Mouse (Mus musculus): ENCODE results near the gene Pigo. TPM values are rescaled to one million over a fixed set of nuclear protein-coding genes. Genes with fewer than 3 reads are reported as not detected.

The Pigo gene
- total RNA-seq, 2 experiments from 2014 or later: 21.8 to 25.1 TPM

- DNase-seq (ENCODE audit: low spot score): peak; percentile 31
- intact Hi-C loops (cut with DNase I): no loop called here
Observed at GRCm38 (mm10) chr4:43038567-43039495, 13.2 kb upstream of the Pigo start.

GRCm38 (mm10) chr4:43037860-43038566, 12.4 kb upstream of the Pigo start:
- DNase-seq (ENCODE audit: low spot score): no peak
- intact Hi-C loops (cut with DNase I): no loop called here

- intact Hi-C loops (cut with DNase I): no loop called here
- DNase-seq (ENCODE audit: low spot score): no peak
Observed at GRCm38 (mm10) chr4:43036356-43036755, 10.7 kb upstream of the Pigo start.

GRCm38 (mm10) chr4:43035851-43036250, 10.2 kb upstream of the Pigo start:
- no peak for DNase-seq (ENCODE audit: low spot score)
- intact Hi-C loops (cut with DNase I): no loop called here

GRCm38 (mm10) chr4:43033481-43033880, 7.9 kb upstream of the Pigo start:
- no peak for DNase-seq (ENCODE audit: low spot score)
- intact Hi-C loops (cut with DNase I): no loop called here

GRCm38 (mm10) chr4:43032501-43032900, 6.9 kb upstream of the Pigo start:
- intact Hi-C loops (cut with DNase I): no loop called here

GRCm38 (mm10) chr4:43031237-43031995, 5.8 kb upstream of the Pigo start, which contains the start of gene Stoml2:
TSS of gene Stoml2 (minus strand) at chr4:43031710.
- intact Hi-C loops (cut with DNase I): no loop called here
- DNase-seq (ENCODE audit: low spot score): peak; percentile 82

More at GRCm38 (mm10) chr4:43032501-43032900, 6.9 kb upstream of the Pigo start:
- DNase-seq (ENCODE audit: low spot score): no peak

- no peak for DNase-seq (ENCODE audit: low spot score)
- intact Hi-C loops (cut with DNase I): no loop called here
Observed at GRCm38 (mm10) chr4:43030780-43031230, 5.2 kb upstream of the Pigo start.

GRCm38 (mm10) chr4:43030352-43030751, 4.7 kb upstream of the Pigo start:
- intact Hi-C loops (cut with DNase I): no loop called here
- DNase-seq (ENCODE audit: low spot score): no peak

- intact Hi-C loops (cut with DNase I): no loop called here
- DNase-seq (ENCODE audit: low spot score): no peak
Observed at GRCm38 (mm10) chr4:43029749-43030148, 4.1 kb upstream of the Pigo start.

- DNase-seq (ENCODE audit: low spot score): no peak
- intact Hi-C loops (cut with DNase I): no loop called here
Observed at GRCm38 (mm10) chr4:43029121-43029520, 3.5 kb upstream of the Pigo start.

GRCm38 (mm10) chr4:43024673-43025072, 946 bp downstream of the Pigo start:
- DNase-seq (ENCODE audit: low spot score): no peak
- intact Hi-C loops (cut with DNase I): loop anchor here (1.0 kb wide), 1 partner anchor 18 kb away; no protein-coding TSS in a partner anchor

GRCm38 (mm10) chr4:43021341-43021740, 4.3 kb downstream of the Pigo start:
- DNase-seq (ENCODE audit: low spot score): no peak
- intact Hi-C loops (cut with DNase I): no loop called here

GRCm38 (mm10) chr4:43020876-43021275, 4.7 kb downstream of the Pigo start:
- DNase-seq (ENCODE audit: low spot score): no peak
- intact Hi-C loops (cut with DNase I): no loop called here

GRCm38 (mm10) chr4:43019641-43020465, 5.8 kb downstream of the Pigo start:
- DNase-seq (ENCODE audit: low spot score): no peak
- intact Hi-C loops (cut with DNase I): no loop called here

GRCm38 (mm10) chr4:43019176-43019575, 6.4 kb downstream of the Pigo start:
- intact Hi-C loops (cut with DNase I): no loop called here
- DNase-seq (ENCODE audit: low spot score): no peak

- intact Hi-C loops (cut with DNase I): no loop called here
- DNase-seq (ENCODE audit: low spot score): no peak
Observed at GRCm38 (mm10) chr4:43018156-43018555, 7.5 kb downstream of the Pigo start.

GRCm38 (mm10) chr4:43012091-43012490, 13.5 kb downstream of the Pigo start:
- intact Hi-C loops (cut with DNase I): no loop called here
- no peak for DNase-seq (ENCODE audit: low spot score)

Measured in heart, postnatal 25 days (tissue).